Mouse (Mus musculus) kidney, adult 2 months (tissue): Measurements from ENCODE around the gene Plvap.

Experiments
- CTCF ChIP-seq: fragments of 200-500 bp; conservative IDR thresholded peaks from 2 replicates; pipeline ENCODE4 v1.5.1; 2011; ENCODE audit warnings: low read depth, mild to moderate bottlenecking, control low read depth, low read length, moderate library complexity, mixed read lengths; ENCODE audit not compliant: insufficient read depth, insufficient read length
- POLR2A ChIP-seq: fragments of 200-500 bp; IDR thresholded peaks from one replicate; pipeline ENCODE4 v1.6.1; 2011; ENCODE audit warnings: low read depth, low read length, control low read depth

GRCm38 (mm10) chr8:71527162-71527870 lies 15.8 kb upstream of the Plvap start:
- TF ChIP-seq CTCF = no peak
- TF ChIP-seq POLR2A = no peak
